Mouse (Mus musculus) forebrain, postnatal 0 days (tissue): Measurements from ENCODE around the gene Ppp1cc. TPM values are rescaled to one million over a fixed set of nuclear protein-coding genes. Genes with fewer than 3 reads are reported as not detected.
A peak's percentile ranks its signal among the peaks of the same experiment; 100 is the strongest.

Experiments
- ATAC-seq: fragments of 200-750 bp; cut with Nextera tagmentation; 2 replicates; pipeline ENCODE4 v1.8.0; 2017; ENCODE audit warnings: mild to moderate bottlenecking, moderate library complexity
- DNase-seq: peaks from one replicate; pipeline ENCODE4 v3.0.0-alpha.2; 2015
- H3K27ac ChIP-seq: fragments of 300-500 bp; sonication (generic); 2 replicates; pipeline ENCODE4 v1.5.1; 2014; ENCODE audit warnings: low read depth, mild to moderate bottlenecking, antibody characterized with exemption, low read length, moderate library complexity, mixed read lengths
- H3K27me3 ChIP-seq: fragments of 300-500 bp; sonication (generic); 2 replicates; pipeline ENCODE4 v1.6.1; 2014; ENCODE audit warnings: mild to moderate bottlenecking, low read length, mixed read lengths; ENCODE audit not compliant: insufficient read depth
- H3K36me3 ChIP-seq: fragments of 300-500 bp; sonication (generic); 2 replicates; pipeline ENCODE4 v1.6.1; 2014; ENCODE audit warnings: mild to moderate bottlenecking, moderate library complexity; ENCODE audit not compliant: insufficient read depth
- H3K4me1 ChIP-seq: fragments of 300-500 bp; sonication (generic); 2 replicates; pipeline ENCODE4 v1.6.1; 2014; ENCODE audit warnings: antibody characterized with exemption; ENCODE audit not compliant: insufficient read depth
- H3K4me2 ChIP-seq: fragments of 300-500 bp; sonication (generic); 2 replicates; pipeline ENCODE4 v1.6.1; 2014; ENCODE audit warnings: low read depth, mild to moderate bottlenecking, moderate library complexity
- H3K4me3 ChIP-seq: fragments of 300-500 bp; sonication (generic); 2 replicates; pipeline ENCODE4 v1.5.1; 2014; ENCODE audit warnings: low read depth, low read length, mixed read lengths
- H3K9ac ChIP-seq: fragments of 300-500 bp; sonication (generic); 2 replicates; pipeline ENCODE4 v1.6.1; 2014; ENCODE audit warnings: mild to moderate bottlenecking
- H3K9me3 ChIP-seq: fragments of 300-500 bp; sonication (generic); 2 replicates; pipeline ENCODE4 v1.6.1; 2016; ENCODE audit warnings: low read length
- CTCF ChIP-seq: sonication (generic); IDR thresholded peaks from 2 replicates; pipeline ENCODE4 v1.5.1; 2016; ENCODE audit warnings: antibody characterized with exemption, control low read depth, low read depth
- WGBS: fragments of 180-500 bp; shearing (Covaris S2); extraction: QIAGEN DNeasy Blood & Tissue Kit; methylation state at CpG from one replicate; pipeline ENCODE4 v1.1.7; 2014; 5-methylcytosine and 5-hydroxymethylcytosine counted together
- polyA plus RNA-seq: library from polyadenylated mRNA; unstranded; fragments of >200 nt; fragmentation: Nextera tagmentation; extraction: Ambion mirVana; gene quantifications from 2 replicates; pipeline ENCODE4 v1.2.1, GENCODE M21; 2015
- total RNA-seq: library from RNA; depleted of rRNA; stranded (reverse); fragments of >200 nt; gene quantifications from 2 replicates; pipeline ENCODE4 v1.2.3, GENCODE M21; 2014

Ppp1cc gene
- total and polyA plus RNA-seq, 2 experiments from 2014 or later: 193 to 278 TPM

DNA sequence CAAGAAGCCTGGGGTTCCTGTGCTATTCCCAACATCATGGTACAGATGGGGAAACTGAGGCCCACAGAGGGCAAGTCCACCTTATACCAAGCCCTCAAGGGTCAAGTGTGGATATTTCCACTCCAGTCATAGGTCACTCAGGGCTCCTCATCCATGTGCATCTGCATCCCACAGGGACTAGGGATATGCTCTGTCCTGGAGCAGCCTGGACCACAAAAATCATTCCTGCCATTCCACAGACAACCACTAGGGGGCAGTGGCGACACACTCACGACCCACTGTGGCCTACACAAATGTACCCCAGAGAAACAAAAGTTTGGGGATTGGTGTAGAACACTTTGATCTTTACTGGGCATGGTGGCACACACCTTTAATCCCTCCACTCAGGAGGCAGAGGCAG is 43.9 kb upstream of the Ppp1cc start:
- no peaks in the 10 kb centered on the region for H3K4me1 ChIP-seq
- no peak for ATAC-seq
- H3K4me2 ChIP-seq: no peak overlapping the region
- no peaks in the 10 kb centered on the region for H3K27me3 ChIP-seq
- H3K36me3 ChIP-seq: no peaks in the 10 kb centered on the region
- no peaks in the 10 kb centered on the region for H3K9me3 ChIP-seq
- DNase-seq: peak; percentile 54
- 4% methylated on average over 2 of the region's 2 CpGs for WGBS
- no peak overlapping the region for H3K4me3 ChIP-seq
- peak; percentile 91 for TF ChIP-seq CTCF
- H3K9ac ChIP-seq: no peak overlapping the region
- no peak overlapping the region for H3K27ac ChIP-seq

DNA sequence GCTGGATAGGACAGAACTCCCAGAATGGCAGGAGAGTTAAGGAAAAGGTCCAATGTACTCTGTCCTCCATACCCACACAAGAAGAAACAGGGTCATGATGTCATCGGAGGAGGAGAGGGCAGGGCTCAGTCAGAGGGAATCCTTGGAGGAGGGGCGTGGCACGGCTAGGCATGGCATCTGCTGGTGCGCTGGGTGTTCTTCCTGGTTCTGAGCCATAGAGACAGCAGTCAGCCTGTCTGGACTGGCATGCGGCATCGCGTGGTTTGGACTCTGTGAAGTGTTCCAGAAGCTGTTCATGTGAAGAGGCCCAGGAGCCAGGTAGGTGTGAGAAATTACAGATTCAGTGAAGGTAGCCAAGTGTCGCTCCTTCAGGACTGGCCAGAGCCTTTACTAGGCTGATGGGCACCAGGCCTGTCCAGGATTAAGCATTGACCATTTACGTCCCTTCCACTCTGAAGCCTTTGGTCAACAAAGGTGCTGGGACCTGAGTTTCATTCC is 42.8 kb upstream of the Ppp1cc start:
- no peak overlapping the region for H3K27ac ChIP-seq
- WGBS: 91% methylated on average over 9 of the region's 9 CpGs
- H3K4me3 ChIP-seq: no peak overlapping the region
- ATAC-seq (no peak), DNase-seq (no peak)
- H3K4me1 ChIP-seq: no peaks in the 10 kb centered on the region
- H3K9ac ChIP-seq: no peak overlapping the region
- TF ChIP-seq CTCF: no peak
- no peaks in the 10 kb centered on the region for H3K36me3 ChIP-seq
- no peaks in the 10 kb centered on the region for H3K9me3 ChIP-seq
- no peaks in the 10 kb centered on the region for H3K27me3 ChIP-seq
- H3K4me2 ChIP-seq: no peak overlapping the region

DNA sequence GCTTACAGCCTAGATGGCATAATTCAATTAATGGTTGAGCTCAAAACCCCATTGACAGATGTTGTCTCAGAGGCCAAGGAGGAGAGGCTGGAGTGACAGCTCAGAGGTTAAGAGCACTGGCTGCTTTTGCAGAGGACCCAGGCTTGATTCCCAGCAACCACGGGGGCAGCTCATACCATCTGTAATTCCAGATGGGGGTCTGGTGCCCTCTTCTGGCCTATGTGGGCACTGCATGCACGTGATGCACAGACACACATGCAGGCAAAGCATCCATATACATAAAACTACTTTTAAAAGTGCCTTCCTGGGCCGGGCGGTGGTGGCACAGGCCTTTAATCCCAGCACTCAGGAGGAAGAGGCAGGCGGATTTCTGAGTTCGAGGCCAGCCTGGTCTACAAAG is 41.8 kb upstream of the Ppp1cc start:
- no peaks in the 10 kb centered on the region for H3K9me3 ChIP-seq
- H3K4me1 ChIP-seq: no peaks in the 10 kb centered on the region
- peak; percentile 51 for TF ChIP-seq CTCF
- 87% methylated on average over 6 of the region's 6 CpGs for WGBS
- H3K4me3 ChIP-seq: no peak overlapping the region
- DNase-seq (no peak), ATAC-seq (no peak)
- H3K27ac ChIP-seq: no peak overlapping the region
- no peak overlapping the region for H3K4me2 ChIP-seq
- H3K9ac ChIP-seq: no peak overlapping the region
- no peaks in the 10 kb centered on the region for H3K27me3 ChIP-seq
- H3K36me3 ChIP-seq: no peaks in the 10 kb centered on the region

DNA sequence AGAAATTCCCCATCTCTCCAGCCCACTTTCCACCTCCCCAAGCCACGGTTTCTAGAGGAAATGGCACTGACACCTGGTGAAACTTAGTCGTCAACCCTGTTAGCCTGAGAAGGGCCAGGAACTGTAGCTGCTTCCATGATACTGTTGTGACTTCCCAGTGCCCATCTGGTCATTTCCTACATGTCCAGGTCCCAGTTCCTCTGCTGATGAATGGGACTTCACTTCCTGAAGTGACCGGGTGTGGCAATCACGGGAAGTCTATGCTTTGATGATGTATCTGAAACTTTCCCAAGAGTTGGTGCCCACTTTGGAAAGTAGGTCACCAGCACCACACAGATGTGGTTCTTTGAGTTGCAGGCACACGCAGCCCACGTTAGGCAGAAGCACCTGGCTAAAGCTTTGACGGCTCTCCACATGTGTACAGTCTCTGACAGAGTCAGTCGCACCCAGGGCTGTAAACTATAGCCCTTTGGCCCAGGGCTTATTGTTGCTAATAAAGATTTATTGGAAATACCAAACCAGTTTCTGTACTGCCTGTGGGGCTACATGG is 32.8 kb upstream of the Ppp1cc start:
- Histone ChIP-seq H3K9ac (no peak overlapping the region), H3K4me2 (no peak overlapping the region), H3K36me3 (no peaks in the 10 kb centered on the region), H3K27ac (no peak overlapping the region), H3K27me3 (no peaks in the 10 kb centered on the region), H3K4me1 (no peaks in the 10 kb centered on the region), H3K4me3 (no peak overlapping the region), H3K9me3 (no peaks in the 10 kb centered on the region)
- DNase-seq (no peak), ATAC-seq (no peak)
- TF ChIP-seq CTCF: no peak
- WGBS: 85% methylated on average over 8 of the region's 8 CpGs

DNA sequence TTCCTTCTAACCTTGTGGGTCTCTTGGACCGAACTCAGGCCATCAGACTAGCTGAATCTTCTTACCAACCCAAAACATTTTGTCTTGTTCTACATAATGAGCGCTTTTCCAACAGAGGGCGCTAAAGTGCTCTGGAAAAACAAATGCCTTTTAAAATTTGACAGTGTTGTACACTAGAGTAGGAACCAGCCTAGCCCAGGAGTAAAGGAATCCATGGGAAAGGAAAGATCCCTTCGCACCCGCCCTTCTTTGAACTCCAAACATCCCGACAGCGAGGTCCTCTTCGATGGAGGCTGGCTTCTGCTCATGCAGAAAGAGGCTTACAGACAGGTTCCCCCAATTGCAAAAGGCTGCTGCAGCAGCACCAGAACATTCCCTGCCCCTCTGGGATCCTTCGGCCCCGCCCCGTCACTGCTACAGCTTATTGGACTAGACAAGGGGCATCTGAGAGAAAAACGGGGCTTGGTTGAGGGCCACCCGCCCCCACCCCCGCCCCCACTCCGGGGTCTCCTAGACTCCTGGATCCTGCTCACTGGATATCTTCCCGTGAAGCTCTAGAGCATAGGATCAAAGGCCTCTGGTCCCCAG is 28.9 kb upstream of the Ppp1cc start:
- H3K4me2 ChIP-seq: 0 out of 2 replicates have a peak overlapping the region, but pooled peaks have one; percentile 4
- ATAC-seq (peak; percentile 78), DNase-seq (peak; percentile 92)
- H3K36me3 ChIP-seq: no peaks in the 10 kb centered on the region
- no peak overlapping the region for H3K9ac ChIP-seq
- no peaks in the 10 kb centered on the region for H3K9me3 ChIP-seq
- WGBS: 35% methylated on average over 16 of the region's 16 CpGs
- TF ChIP-seq CTCF: peak; percentile 80
- no peak overlapping the region for H3K4me3 ChIP-seq
- H3K4me1 ChIP-seq: no peaks in the 10 kb centered on the region
- H3K27ac ChIP-seq: no peak overlapping the region
- H3K27me3 ChIP-seq: no peaks in the 10 kb centered on the region; the same call in 1 of the 2 replicates

DNA sequence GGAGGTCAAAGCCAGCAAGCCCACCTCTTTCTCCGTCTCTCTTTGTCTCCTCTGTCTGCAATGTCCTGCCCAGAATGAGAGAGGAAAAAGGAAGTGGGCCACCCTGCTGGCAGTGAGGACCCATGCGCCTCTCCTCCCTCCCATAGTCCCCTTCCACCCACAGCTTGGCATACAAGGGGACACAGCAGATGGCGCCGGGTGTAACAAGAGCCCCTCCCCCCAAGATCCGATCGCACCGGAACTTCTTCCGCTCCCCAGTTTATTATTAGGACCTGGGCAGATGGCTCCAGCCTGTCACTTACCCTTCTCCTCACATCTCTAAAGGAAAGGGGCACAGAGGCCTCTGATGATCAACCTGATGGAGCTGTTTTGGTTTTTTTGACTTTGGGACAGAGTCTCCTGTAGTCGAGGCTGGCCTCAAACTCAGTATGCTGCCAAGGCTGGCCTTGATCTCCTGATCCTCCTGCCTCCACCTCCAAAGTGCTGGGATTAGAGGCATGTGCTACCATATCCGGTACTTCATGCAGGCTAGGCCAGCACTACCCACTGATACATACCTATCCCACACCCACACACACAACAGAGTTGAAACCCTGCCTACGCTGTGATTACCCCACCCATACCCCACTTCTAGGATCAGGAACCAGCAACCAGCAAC is 27.6 kb upstream of the Ppp1cc start:
- no peak overlapping the region for H3K9ac ChIP-seq
- H3K4me2 ChIP-seq: no peak overlapping the region
- H3K27ac ChIP-seq: no peak overlapping the region
- no peak for DNase-seq
- no peaks in the 10 kb centered on the region; the same call in 1 of the 2 replicates for H3K27me3 ChIP-seq
- 68% methylated on average over 11 of the region's 11 CpGs for WGBS
- no peak for ATAC-seq
- H3K4me3 ChIP-seq: no peak overlapping the region
- H3K4me1 ChIP-seq: no peaks in the 10 kb centered on the region
- no peak for TF ChIP-seq CTCF
- H3K36me3 ChIP-seq: no peaks in the 10 kb centered on the region
- H3K9me3 ChIP-seq: no peaks in the 10 kb centered on the region
